Mouse (Mus musculus) ES-CJ7 (cell line): ENCODE data around the gene Ern2.

ENCODE experiments used
- DNase-seq: peaks from one replicate; pipeline ENCODE4 v3.0.0; 2011; ENCODE audit warnings: low read depth, low spot score

The Ern2 gene

DNA sequence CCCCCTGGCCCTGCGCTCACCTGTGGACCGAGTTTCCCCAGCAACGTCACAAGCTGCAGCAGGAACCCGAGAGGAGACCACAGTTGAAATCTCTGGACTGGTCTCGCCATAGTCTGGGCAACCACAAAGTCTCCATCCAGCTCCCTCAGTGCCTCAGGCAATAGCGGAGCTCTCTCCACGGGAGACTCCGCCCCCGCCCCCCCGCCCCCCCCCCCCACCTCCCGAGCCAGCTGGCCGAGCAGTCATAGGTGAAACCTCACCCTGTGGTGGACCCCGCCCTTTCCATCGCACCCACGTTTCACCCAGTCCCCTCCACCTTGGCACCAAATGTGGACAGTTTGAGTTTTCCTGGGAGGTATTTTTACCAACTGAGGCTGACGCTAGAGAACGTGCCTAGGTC is at the start of gene Ern2:
TSS of gene Ern2 (minus strand) at position 165 of the 400 bp plus-strand sequence.
- DNase-seq, result no peak

DNA sequence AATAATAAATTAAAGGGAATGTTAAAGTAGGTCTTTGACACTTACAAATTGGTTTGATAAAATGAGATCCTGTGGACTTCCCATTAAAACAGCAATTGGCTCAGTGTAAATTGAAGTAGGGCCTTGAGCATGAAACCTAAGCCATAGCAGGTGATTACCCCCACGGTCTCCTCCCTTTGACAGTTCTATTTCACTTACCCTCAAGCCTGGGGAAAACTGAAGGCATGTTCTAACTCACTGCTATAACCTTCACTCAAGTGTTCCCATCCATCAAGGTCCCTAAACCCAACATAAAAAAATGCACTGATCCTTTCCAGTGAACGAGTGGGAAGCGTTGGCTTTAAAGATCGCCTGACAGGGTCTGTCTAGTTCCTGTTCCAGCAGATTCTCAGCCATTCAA is 44.9 kb upstream of the Ern2 start:
- DNase-seq, result no peak

DNA sequence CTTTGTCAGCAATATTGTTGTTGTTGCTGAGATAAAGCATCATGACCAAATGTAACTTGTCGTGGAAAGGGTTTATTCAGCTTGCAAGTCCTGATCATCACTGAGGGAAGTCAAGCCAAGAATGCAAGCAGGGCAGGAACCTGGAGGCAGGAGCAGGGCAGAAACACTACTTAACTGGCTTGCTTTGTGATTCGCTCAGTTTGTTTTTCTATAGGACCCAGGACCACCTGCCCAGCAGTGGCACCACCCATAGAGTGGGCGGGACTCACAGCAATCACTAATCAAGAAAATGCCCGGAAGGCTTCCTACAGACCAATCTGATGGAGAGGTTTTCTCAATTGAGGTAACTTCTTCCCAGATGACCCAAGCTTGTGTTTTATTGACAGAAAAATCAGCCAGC is 43.9 kb upstream of the Ern2 start:
- peak; percentile 72 for DNase-seq

DNA sequence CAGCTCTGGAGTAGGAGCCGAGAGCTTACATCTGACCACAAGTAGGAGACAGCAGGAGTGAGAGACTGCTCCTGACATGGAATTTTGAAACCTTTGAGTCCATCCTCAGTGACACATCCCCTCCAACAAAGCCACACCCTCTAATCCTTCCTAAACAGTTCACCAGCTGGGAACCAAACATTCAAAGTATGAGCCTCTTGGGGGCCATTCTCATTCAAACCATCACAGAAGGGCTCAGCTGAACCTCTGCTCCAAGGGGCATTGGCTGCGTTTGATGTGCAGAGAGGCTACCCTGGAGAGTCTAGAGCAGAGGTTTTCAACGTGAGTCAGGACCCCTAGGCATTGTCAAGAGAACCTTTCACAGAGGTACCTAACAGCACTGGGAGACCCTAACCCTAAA is 43.3 kb upstream of the Ern2 start:
- DNase-seq, result peak; percentile 55

DNA sequence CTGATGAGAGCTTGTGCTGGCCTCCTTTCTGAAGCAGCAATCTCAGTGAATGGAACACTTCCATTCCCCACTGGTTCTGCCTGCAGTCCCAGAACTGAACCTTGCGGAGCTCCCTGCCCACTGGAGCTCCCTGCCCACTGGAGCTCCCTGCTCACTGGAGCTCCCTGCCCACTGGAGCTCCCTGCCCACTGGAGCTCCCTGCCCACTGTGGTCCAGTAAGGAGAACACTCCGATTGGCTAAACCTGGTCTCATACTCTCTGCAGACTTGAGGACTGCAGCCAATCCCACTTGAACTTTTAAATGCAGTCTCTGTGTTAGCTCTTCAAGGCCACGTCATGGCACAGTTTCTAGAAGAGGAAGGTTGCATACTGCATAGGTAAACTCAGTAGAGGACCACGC is 40.7 kb upstream of the Ern2 start:
- no peak for DNase-seq

DNA sequence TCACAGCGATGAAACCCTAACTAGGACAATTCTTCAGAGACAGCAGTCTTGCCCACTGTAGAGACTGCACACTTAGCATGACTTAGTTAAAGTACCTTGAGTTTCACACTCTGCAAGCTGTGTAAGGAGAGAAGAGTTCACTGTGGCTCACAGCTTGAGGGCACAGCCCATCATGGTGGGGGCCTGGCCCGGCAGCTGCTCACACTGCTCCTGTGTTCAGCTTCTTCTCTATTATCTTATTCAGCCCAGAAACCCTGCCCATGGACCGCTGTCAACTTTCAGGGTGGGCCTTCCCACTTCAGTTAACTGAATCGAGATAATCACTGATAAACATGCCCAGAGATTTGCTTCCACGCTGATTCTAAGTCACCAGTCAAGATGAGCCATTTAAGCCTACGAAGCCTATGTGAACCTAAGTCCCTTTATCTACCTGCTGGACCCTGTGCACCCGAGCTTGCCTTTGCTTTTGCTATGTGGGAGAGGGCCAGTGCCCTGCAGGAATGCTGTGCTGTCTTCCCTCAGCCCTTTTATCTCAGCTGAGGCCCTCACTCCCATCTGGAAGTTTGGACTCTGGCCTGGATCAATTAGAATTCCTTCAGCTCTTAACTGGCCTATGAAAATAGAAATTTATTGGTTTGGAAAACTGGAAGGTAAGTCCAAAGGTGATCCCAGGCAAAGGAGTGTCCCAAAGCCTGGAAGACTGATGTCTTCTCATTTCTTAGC is 40.2 kb upstream of the Ern2 start:
- DNase-seq, result no peak

DNA sequence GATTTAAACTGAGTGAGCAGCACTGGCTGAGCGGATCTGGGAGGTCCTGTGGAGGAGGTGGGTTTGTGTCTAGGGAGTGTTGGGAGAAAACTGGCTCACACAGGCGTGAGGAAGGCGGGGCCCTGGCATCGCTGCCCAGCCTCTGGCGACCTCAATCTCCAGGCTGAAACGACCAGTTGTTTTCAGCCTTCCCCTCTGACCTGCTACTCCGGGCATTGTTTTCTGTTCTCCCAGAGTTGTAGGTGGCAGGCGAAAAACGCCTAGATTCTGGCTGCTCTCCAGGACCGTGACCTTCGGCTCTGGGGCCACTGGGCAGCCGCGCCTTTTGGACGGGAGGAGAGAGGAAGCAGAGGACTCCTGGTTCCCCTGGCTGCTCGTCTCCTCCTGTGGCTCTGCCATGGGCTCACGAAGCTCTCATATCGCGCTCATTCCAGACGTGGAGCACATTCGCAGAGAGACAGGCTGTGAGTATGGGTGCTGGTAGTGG is 33.4 kb upstream of the Ern2 start, which contains the start of gene Chp2:
TSS of gene Chp2 (plus strand) at position 182 of the 487 bp plus-strand sequence.
- DNase-seq, result no peak

DNA sequence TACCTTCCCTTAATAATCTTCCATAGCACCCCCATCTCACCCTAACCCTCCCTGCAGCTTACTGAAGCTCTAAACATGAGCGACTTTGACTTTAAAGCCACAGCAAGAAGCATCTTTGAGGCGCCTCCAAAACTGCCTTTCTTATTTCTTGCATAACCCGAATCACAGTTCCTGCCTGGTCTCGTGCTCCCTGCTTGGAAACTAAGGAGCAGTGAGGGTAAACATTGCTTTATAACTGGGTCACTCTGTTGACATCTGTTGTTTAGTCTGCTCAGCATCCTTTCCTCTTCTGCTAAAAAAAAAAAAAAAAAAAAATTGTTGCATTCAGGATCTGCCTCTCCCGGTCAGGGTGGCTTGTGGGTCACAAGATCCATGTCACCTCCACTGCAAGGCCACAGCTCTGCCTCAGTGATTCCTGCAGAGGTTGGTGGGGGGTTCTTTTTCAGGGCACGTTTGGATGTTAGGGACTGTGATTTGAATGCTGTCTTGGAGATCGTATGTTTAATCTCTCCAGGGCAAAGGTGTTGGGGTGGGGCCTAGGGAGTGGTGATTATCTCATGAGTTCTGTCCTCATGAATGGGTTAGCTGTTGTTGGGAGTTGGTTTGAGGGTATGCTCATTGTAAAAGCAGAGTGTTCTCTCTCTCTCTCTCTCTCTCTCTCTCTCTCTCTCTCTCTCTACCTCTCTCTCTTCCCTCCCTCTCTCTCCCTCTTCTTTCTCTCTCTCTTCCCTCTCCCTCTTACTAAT is 22.4 kb upstream of the Ern2 start:
- no peak for DNase-seq

DNA sequence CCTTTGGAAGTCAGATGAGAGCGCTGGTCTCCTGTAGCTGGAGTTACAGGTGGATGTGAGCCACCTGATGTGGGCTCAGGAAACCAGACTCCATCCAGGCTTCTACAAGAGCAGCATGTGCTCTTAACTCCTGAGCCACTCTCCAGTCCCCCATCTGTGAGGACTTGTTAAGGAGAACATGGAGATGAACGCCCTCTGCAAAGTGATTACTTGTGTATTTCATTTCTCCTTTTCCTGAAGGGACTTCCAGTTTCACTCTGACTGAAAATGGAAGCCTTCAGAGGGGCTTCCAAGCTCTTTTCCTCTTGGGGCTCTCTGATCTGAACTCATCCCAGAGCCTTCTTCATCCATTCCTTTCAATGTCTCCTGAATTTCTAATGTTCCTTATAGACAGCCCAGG is 20.1 kb upstream of the Ern2 start:
- no peak for DNase-seq

DNA sequence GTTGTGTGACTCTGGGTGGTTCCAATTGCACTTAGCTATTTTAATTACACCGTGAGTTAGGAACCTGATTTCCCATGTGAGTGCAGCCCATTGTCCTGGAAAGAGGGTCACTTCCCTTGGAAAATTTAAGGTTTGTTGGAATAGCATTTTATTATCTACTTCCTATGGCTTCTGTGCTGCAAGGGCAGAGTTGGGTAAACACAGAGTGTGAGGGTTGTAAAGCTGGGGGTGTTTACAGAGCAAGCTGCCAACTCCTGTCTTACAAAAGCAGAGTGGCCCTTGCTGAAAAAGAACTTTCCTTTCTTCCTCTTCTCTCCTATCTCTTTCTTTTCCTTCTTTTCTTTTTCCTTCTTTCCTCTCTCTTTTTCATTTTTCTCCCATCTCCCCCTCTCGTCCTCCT is 17.9 kb upstream of the Ern2 start:
- DNase-seq, result no peak

DNA sequence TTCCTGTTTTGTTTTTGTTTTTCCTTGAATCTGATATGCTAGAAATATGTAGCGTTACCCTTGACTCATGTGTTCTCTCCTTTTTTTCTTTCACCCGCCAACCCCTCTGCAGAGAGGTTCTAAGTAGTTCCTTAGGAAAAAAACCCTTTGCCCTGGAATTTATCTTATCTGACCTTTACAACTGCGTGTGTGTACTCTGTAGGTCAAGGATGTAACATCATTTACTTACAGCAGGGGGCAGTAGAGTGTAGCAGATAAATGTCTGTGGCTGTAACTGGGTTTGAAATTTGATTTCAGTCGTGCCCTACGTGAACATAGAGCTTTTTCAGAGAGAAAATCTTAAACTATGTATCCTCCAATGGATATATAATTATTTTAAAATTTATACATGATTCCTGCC is 13.3 kb upstream of the Ern2 start:
- peak; percentile 59 for DNase-seq

DNA sequence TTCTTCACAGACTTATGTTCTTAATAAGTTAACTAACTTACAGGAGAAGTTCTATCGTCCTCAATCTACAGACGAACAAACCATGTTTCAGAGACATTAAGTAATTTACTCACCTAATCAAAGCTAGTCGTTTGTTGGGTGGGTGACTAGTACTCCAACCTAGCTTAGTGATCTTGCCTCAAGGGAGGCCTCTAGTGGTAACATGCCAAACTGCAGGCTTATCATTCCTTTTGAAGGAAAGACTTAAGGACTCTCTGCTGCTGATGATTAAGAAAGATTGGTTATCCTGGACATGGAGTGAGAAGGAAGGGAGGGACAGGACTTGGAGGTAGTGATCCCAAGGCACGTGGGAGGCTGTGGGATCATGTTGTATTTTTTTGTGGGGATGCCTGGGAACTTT is 11.3 kb upstream of the Ern2 start:
- DNase-seq, result peak; percentile 76

DNA sequence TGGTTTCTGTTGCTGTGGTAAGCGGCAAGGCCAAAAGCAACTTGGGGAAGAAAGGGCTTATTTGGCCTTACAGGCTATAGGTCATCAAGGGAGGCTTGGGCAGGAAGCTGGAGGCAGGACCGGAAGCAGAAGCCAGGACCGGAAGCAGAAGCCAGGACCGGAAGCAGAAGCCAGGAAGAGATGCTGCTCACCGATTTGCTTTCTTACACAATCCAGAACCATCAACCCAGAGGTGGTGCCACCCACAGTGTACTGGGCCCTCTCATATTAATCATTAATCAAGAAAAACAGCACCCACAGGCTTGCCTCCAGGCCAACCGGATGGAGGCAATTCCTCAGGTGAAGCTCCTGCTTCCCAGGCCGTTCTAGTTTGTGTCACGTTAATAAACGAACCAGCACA is 10.8 kb upstream of the Ern2 start:
- no peak for DNase-seq

DNA sequence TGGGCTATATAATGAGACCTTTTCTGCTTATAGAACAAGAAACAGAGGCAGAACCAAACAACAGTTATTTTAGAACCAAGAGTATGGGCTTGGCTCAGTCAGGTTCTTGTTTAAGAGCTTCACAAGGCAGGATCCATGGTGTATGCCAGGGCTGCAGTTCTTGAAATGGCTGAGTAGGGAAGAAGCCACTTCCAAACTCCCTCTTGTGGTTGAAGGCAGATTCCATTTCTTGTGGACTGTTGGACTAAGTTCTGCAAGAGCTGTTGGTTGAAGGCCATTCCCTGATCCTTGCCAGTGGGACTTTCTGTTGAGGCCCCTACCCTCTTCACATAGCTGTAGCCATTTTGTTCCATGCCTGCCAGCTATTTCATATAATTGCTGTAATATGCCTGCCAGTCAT is 7.9 kb upstream of the Ern2 start:
- DNase-seq, result peak; percentile 40

DNA sequence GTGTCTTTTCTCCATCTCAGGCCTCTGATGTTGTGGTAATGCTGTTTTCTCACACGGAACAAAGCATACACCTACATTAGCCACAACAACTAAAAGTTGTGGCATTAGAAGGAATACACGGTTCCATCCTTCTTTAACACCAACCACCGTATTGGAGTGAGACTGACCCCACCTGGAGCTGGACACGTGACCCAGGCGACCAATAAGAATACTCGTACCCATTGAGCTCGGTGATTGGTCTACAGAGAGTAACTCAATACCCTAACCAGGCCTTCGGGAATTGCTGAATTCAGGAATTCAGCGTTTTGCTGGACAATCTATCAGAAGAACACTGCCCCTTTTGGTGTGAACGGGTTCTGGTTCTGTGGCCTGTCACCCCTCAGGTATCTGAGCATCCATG is 5.1 kb upstream of the Ern2 start:
- DNase-seq, result peak; percentile 54

DNA sequence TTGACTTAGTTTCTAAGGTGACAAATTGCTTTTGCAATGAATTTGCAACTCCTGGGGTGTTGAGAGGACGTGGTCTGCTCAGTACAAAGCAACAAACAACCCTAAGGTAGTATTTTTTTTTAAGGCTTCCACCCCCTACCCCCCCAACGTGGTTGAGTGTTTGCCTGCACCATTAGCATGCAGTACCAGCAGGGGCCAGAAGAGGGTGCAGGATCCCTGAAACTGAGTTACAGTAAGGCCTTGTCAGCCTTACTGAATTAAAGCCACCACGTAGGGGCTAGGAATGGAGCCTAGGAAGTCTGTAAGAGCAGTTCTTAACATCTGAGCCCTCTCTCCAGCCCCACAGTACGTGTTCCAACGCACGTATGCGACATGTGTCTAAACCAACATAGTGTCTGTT is 3.5 kb upstream of the Ern2 start:
- peak; percentile 76 for DNase-seq

DNA sequence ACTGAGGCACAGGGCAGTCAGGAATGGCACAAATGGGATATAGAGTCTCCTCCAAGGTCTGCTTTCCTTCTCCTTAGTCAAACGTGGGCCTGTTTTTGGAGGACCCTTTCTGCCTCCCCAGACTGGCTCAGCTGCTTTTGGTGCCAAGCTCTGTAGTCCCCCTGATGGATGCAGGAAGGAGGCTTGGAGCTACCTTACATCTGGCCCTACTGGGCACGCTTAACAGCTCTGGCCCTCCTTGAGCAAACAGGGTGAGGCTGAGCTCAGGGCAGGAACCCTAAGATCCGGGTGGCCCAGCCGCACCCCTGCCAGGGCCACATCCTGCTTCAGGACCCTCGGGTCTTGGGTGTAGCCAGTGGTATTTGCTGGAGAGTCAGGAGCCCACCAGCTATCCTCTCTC is 1.4 kb downstream of the Ern2 start:
- DNase-seq, result no peak

DNA sequence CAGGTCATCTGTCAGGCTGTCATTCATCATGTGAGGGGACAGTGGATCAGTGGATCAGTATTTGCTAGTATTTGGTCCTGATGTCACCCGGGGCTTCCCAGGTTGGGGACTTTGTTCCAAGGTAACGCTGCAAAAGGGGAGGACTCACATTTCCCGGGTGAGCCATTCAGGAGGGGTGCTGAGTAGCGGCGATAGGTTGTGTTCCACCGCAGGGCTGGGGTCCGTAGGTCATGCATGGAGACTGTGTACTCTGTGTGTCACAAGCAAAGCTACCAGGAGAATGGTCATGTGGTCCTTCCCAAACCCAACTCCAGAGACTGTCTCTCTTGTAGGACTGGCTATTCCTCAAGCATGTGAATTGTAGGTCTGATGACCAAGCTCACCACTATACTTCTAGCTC is 5.3 kb downstream of the Ern2 start:
- DNase-seq, result no peak

DNA sequence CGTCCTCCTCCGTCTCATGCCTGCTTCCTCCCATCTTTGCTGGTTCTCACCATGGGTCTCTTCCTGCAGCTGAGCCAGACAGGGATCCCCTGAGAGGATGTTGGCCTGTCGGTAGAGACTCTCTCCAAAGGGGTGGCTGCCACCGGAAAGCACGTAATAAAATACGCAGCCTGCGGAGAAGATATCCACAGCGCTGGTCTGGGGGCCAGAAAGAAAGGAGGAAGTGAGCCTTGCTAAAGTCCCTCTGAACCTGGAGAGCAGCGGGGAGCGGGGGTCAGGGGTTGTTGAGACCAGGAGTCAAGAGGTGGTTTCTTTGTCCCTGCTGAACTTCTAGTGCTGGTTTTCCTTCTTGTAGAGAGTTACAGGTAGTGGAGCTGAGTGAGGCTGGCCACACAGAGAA is 14.4 kb downstream of the Ern2 start:
- no peak for DNase-seq

DNA sequence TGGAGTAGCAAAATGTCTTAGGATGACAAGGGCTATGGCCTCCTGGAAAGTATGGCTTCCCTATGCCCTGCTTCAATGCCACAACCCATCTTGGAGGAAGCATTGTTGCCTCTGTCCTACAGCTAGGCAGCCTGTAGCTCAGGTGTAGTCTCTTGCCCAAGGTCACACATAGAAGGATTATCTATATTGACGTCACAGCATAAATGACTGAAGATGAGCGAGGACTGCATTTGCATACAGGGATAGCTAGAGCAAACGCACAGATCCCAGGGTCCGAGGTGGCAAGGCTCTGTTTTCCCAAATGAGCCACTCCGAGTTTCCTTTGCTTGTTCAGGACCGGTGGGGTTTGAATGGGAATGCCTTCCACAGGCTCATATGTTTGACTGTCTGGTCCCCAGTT is 15.3 kb downstream of the Ern2 start:
- DNase-seq, result no peak

DNA sequence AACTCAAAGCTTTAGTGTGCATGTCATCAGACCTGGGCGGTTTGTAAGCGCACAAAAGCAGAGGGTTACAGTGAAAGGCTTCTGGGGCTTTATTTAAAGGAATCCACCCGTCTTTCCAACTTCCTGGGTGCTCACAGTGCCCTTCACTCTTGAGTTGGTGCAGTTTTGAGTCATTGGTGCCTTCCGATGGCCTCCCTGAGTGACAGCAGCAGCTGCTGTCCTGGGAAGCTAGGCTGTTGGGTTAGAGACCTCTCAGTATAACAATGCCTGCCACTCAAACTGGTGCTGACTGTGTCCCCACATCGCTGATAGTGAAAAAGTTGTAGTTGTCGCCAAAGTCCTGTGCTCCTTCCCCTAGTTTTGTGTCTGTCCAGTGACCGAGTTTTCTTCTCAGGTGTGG is 18.8 kb downstream of the Ern2 start:
- DNase-seq, result no peak

DNA sequence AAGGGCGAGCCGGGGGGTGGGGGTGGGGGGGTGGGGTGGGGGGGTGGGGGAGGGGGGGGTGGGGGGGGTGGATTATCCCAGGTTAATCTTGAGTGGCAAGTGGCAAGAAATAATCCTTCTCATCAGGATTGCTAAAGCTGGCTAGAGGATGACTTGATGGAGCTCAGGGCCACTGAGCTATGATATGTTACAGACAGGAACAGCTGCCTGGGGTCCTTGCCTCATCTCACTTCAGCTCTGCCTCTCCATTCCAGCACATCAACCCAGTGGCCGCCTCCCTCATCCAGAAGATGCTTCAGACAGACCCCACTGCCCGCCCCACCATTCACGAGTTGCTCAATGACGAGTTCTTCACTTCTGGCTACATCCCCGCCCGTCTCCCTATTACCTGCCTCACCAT is 22.2 kb downstream of the Ern2 start:
- DNase-seq, result no peak

DNA sequence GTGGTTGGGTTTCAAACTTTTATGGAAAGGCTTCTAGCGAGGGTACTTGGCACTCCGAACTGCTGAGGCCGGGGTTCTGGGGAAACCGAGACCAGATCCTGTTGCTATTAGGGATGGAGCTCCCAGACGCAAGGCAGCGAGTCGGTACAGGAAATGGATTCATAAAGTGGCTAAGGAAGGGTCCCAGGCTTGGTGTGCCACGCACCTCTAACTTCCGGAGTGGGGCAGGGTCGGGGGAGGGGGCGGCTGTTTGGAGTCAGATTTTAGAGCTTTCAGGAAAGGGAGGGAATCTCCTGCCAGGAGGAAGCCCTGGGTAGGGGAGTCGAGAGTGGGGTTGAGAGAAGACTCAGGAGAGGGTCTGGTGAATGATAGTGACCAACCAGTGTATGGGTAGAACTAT is 26.0 kb downstream of the Ern2 start:
- DNase-seq, result peak; percentile 30
